Mouse (Mus musculus): ENCODE data around the gene Tagln2. TPM values are rescaled to one million over a fixed set of nuclear protein-coding genes. Genes with fewer than 3 reads are reported as not detected.

Tagln2 gene
- polyA plus RNA-seq, 1 experiment from 2014 or later, result 53.4 TPM

GRCm38 (mm10) chr1:172478020-172478419, 21.8 kb upstream of the Tagln2 start:
- Histone ChIP-seq H3K9me3 (ENCODE audit: control insufficient read depth, low read length) (no peaks in the 10 kb centered on the region), H3K27me3 (replicated peaks; ENCODE audit: control insufficient read depth, insufficient read depth, low read length) (no peaks in the 10 kb centered on the region), H3K9ac (replicated peaks; ENCODE audit: low read depth, low read length) (no peak overlapping the region), H3K4me1 (replicated peaks; ENCODE audit: control insufficient read depth, insufficient read depth, low read length) (peaks cover 12% of the 10 kb centered on the region), H3K4me2 (ENCODE audit: low read length) (no peak overlapping the region), H3K27ac (ENCODE audit: low read length) (no peak overlapping the region), H3K4me3 (replicated peaks; ENCODE audit: low read length) (no peak overlapping the region), H3K36me3 (ENCODE audit: control insufficient read depth, insufficient read depth) (no peaks in the 10 kb centered on the region)
- whole genome bisulfite sequencing, result 82% methylated on average over 5 of the region's 5 CpGs
- ATAC-seq, result no peak

GRCm38 (mm10) chr1:172480376-172480775, 19.5 kb upstream of the Tagln2 start:
- Histone ChIP-seq H3K9ac (replicated peaks; ENCODE audit: low read depth, low read length) (no peak overlapping the region), H3K27ac (ENCODE audit: low read length) (no peak overlapping the region), H3K27me3 (replicated peaks; ENCODE audit: control insufficient read depth, insufficient read depth, low read length) (no peaks in the 10 kb centered on the region), H3K4me3 (replicated peaks; ENCODE audit: low read length) (no peak overlapping the region), H3K4me1 (replicated peaks; ENCODE audit: control insufficient read depth, insufficient read depth, low read length) (peaks cover 35% of the 10 kb centered on the region), H3K36me3 (ENCODE audit: control insufficient read depth, insufficient read depth) (no peaks in the 10 kb centered on the region), H3K4me2 (ENCODE audit: low read length) (no peak overlapping the region), H3K9me3 (ENCODE audit: control insufficient read depth, low read length) (no peaks in the 10 kb centered on the region)
- ATAC-seq, result no peak
- WGBS, result 91% methylated on average over 4 of the region's 4 CpGs

GRCm38 (mm10) chr1:172481111-172481510, 18.7 kb upstream of the Tagln2 start:
- no peak for ATAC-seq
- peak overlapping the region; percentile 52 for H3K4me3 ChIP-seq (replicated peaks; ENCODE audit: low read length)
- H3K27ac ChIP-seq (ENCODE audit: low read length), result no peak overlapping the region

GRCm38 (mm10) chr1:172481540-172482280, 18.1 kb upstream of the Tagln2 start, which contains the start of gene Igsf9:
Gene Igsf9 (plus strand): TSS chr1:172481788.
- Histone ChIP-seq H3K9ac (replicated peaks; ENCODE audit: low read depth, low read length) (peak within 1 kb of the TSS; percentile 71), H3K36me3 (ENCODE audit: control insufficient read depth, insufficient read depth) (no peaks in the 10 kb centered on the region), H3K4me2 (ENCODE audit: low read length) (peak within 1 kb of the TSS; percentile 89), H3K9me3 (ENCODE audit: control insufficient read depth, low read length) (no peaks in the 10 kb centered on the region), H3K27ac (ENCODE audit: low read length) (peak within 1 kb of the TSS; percentile 31), H3K27me3 (replicated peaks; ENCODE audit: control insufficient read depth, insufficient read depth, low read length) (no peaks in the 10 kb centered on the region), H3K4me3 (replicated peaks; ENCODE audit: low read length) (peak within 1 kb of the TSS; percentile 52), H3K4me1 (replicated peaks; ENCODE audit: control insufficient read depth, insufficient read depth, low read length) (peaks cover 49% of the 10 kb centered on the region)
- peak; percentile 96 for ATAC-seq
- WGBS, result 0% methylated on average over 36 of the region's 38 CpGs

More at GRCm38 (mm10) chr1:172481111-172481510, 18.7 kb upstream of the Tagln2 start:
- H3K9ac ChIP-seq (replicated peaks; ENCODE audit: low read depth, low read length), result peak overlapping the region; percentile 59
- peaks cover 43% of the 10 kb centered on the region for H3K4me1 ChIP-seq (replicated peaks; ENCODE audit: control insufficient read depth, insufficient read depth, low read length)
- H3K27me3 ChIP-seq (replicated peaks; ENCODE audit: control insufficient read depth, insufficient read depth, low read length), result no peaks in the 10 kb centered on the region
- WGBS, result 20% methylated on average over 13 of the region's 13 CpGs
- H3K9me3 ChIP-seq (ENCODE audit: control insufficient read depth, low read length), result no peaks in the 10 kb centered on the region
- no peaks in the 10 kb centered on the region for H3K36me3 ChIP-seq (ENCODE audit: control insufficient read depth, insufficient read depth)
- H3K4me2 ChIP-seq (ENCODE audit: low read length), result peak overlapping the region; percentile 76

- H3K27ac ChIP-seq (ENCODE audit: low read length), result peak overlapping the region; percentile 31
- WGBS, result under 1% methylated on average over 12 of the region's 12 CpGs
- ATAC-seq, result peak; percentile 12
- H3K9ac ChIP-seq (replicated peaks; ENCODE audit: low read depth, low read length), result peak overlapping the region; percentile 71
- peak overlapping the region; percentile 89 for H3K4me2 ChIP-seq (ENCODE audit: low read length)
- no peaks in the 10 kb centered on the region for H3K36me3 ChIP-seq (ENCODE audit: control insufficient read depth, insufficient read depth)
- H3K27me3 ChIP-seq (replicated peaks; ENCODE audit: control insufficient read depth, insufficient read depth, low read length), result no peaks in the 10 kb centered on the region
- no peaks in the 10 kb centered on the region for H3K9me3 ChIP-seq (ENCODE audit: control insufficient read depth, low read length)
- H3K4me1 ChIP-seq (replicated peaks; ENCODE audit: control insufficient read depth, insufficient read depth, low read length), result peaks cover 58% of the 10 kb centered on the region
- peak overlapping the region; percentile 52 for H3K4me3 ChIP-seq (replicated peaks; ENCODE audit: low read length)
Measured at GRCm38 (mm10) chr1:172482518-172483360, 17.1 kb upstream of the Tagln2 start.

- Histone ChIP-seq H3K27ac (ENCODE audit: low read length) (peak overlapping the region; percentile 31; the same call in 1 of the 2 replicates), H3K27me3 (replicated peaks; ENCODE audit: control insufficient read depth, insufficient read depth, low read length) (no peaks in the 10 kb centered on the region), H3K36me3 (ENCODE audit: control insufficient read depth, insufficient read depth) (no peaks in the 10 kb centered on the region), H3K4me1 (replicated peaks; ENCODE audit: control insufficient read depth, insufficient read depth, low read length) (peaks cover 60% of the 10 kb centered on the region), H3K4me3 (replicated peaks; ENCODE audit: low read length) (peak overlapping the region; percentile 52), H3K9ac (replicated peaks; ENCODE audit: low read depth, low read length) (peak overlapping the region; percentile 71), H3K4me2 (ENCODE audit: low read length) (peak overlapping the region; percentile 89), H3K9me3 (ENCODE audit: control insufficient read depth, low read length) (no peaks in the 10 kb centered on the region)
- WGBS, result 8% methylated on average over 4 of the region's 4 CpGs
- no peak for ATAC-seq
Measured at GRCm38 (mm10) chr1:172483361-172483660, 16.5 kb upstream of the Tagln2 start.

GRCm38 (mm10) chr1:172484236-172484635, 15.6 kb upstream of the Tagln2 start:
- Histone ChIP-seq H3K9ac (replicated peaks; ENCODE audit: low read depth, low read length) (peak overlapping the region; percentile 40), H3K4me3 (replicated peaks; ENCODE audit: low read length) (peak overlapping the region; percentile 52), H3K36me3 (ENCODE audit: control insufficient read depth, insufficient read depth) (no peaks in the 10 kb centered on the region), H3K4me2 (ENCODE audit: low read length) (peak overlapping the region; percentile 89), H3K27ac (ENCODE audit: low read length) (no peak overlapping the region), H3K4me1 (replicated peaks; ENCODE audit: control insufficient read depth, insufficient read depth, low read length) (peaks cover 62% of the 10 kb centered on the region), H3K27me3 (replicated peaks; ENCODE audit: control insufficient read depth, insufficient read depth, low read length) (no peaks in the 10 kb centered on the region), H3K9me3 (ENCODE audit: control insufficient read depth, low read length) (no peaks in the 10 kb centered on the region)
- no peak for ATAC-seq
- 18% methylated on average over 11 of the region's 11 CpGs for WGBS

GRCm38 (mm10) chr1:172484671-172485070, 15.2 kb upstream of the Tagln2 start:
- no peak for ATAC-seq
- Histone ChIP-seq H3K4me2 (ENCODE audit: low read length) (peak overlapping the region; percentile 89), H3K4me3 (replicated peaks; ENCODE audit: low read length) (peak overlapping the region; percentile 52), H3K4me1 (replicated peaks; ENCODE audit: control insufficient read depth, insufficient read depth, low read length) (peaks cover 62% of the 10 kb centered on the region), H3K27ac (ENCODE audit: low read length) (no peak overlapping the region), H3K9me3 (ENCODE audit: control insufficient read depth, low read length) (no peaks in the 10 kb centered on the region), H3K9ac (replicated peaks; ENCODE audit: low read depth, low read length) (peak overlapping the region; percentile 40), H3K27me3 (replicated peaks; ENCODE audit: control insufficient read depth, insufficient read depth, low read length) (no peaks in the 10 kb centered on the region), H3K36me3 (ENCODE audit: control insufficient read depth, insufficient read depth) (no peaks in the 10 kb centered on the region)
- WGBS, result 46% methylated on average over 13 of the region's 13 CpGs

GRCm38 (mm10) chr1:172485821-172486220, 14.0 kb upstream of the Tagln2 start:
- Histone ChIP-seq H3K36me3 (ENCODE audit: control insufficient read depth, insufficient read depth) (no peaks in the 10 kb centered on the region), H3K27me3 (replicated peaks; ENCODE audit: control insufficient read depth, insufficient read depth, low read length) (no peaks in the 10 kb centered on the region), H3K9ac (replicated peaks; ENCODE audit: low read depth, low read length) (peak overlapping the region; percentile 40), H3K27ac (ENCODE audit: low read length) (peak overlapping the region; percentile 14; the same call in 1 of the 2 replicates), H3K4me1 (replicated peaks; ENCODE audit: control insufficient read depth, insufficient read depth, low read length) (peaks cover 68% of the 10 kb centered on the region), H3K4me3 (replicated peaks; ENCODE audit: low read length) (peak overlapping the region; percentile 52), H3K9me3 (ENCODE audit: control insufficient read depth, low read length) (no peaks in the 10 kb centered on the region), H3K4me2 (ENCODE audit: low read length) (peak overlapping the region; percentile 89)
- WGBS, result 4% methylated on average over 6 of the region's 6 CpGs
- ATAC-seq, result no peak

All from forebrain, embryonic 16.5 days (tissue).